Mouse (Mus musculus): Measurements from ENCODE around the gene Thra.

GRCm38 (mm10) chr11:98754151-98754620 is 13.7 kb downstream of the Thra start:
- TF ChIP-seq GATA1 (IDR thresholded peaks at IDR 0.05; ENCODE audit: borderline replicate concordance, low read length) (no peak), FLI1 (IDR thresholded peaks at IDR 0.05; ENCODE audit: low read length) (no peak)
